Mouse (Mus musculus) heart, embryonic 15.5 days (tissue): ENCODE results near the gene Atrip. TPM values are rescaled to one million over a fixed set of nuclear protein-coding genes. Genes with fewer than 3 reads are reported as not detected.

Experiments
- ATAC-seq: fragments of 200-750 bp; cut with Nextera tagmentation; replicated peaks from 2 replicates; pipeline ENCODE4 v1.8.0; 2017; ENCODE audit warnings: low read depth, moderate TSS enrichment; ENCODE audit not compliant: insufficient number of reproducible peaks, insufficient read depth, low FRiP score
- H3K27ac ChIP-seq: fragments of 300-500 bp; sonication (generic); 2 replicates; pipeline ENCODE4 v1.5.1; 2015; ENCODE audit warnings: mild to moderate bottlenecking, inconsistent platforms
- H3K27me3 ChIP-seq: fragments of 300-500 bp; sonication (generic); 2 replicates; pipeline ENCODE4 v1.6.1; 2015; ENCODE audit warnings: inconsistent platforms
- H3K36me3 ChIP-seq: fragments of 300-500 bp; sonication (generic); 2 replicates; pipeline ENCODE4 v1.6.1; 2015; ENCODE audit warnings: mild to moderate bottlenecking, inconsistent platforms
- H3K4me1 ChIP-seq: fragments of 300-500 bp; sonication (generic); replicated peaks from 2 replicates; pipeline ENCODE4 v1.6.1; 2015; ENCODE audit warnings: inconsistent platforms
- H3K4me2 ChIP-seq: fragments of 300-500 bp; sonication (generic); 2 replicates; pipeline ENCODE4 v1.6.1; 2015; ENCODE audit warnings: inconsistent platforms, mild to moderate bottlenecking, moderate library complexity
- H3K4me3 ChIP-seq: fragments of 300-500 bp; sonication (generic); 2 replicates; pipeline ENCODE4 v1.5.1; 2015; ENCODE audit warnings: mild to moderate bottlenecking, inconsistent platforms
- H3K9ac ChIP-seq: fragments of 300-500 bp; sonication (generic); 2 replicates; pipeline ENCODE4 v1.6.1; 2015; ENCODE audit warnings: mild to moderate bottlenecking, inconsistent platforms
- H3K9me3 ChIP-seq: fragments of 300-500 bp; sonication (generic); replicated peaks from 2 replicates; pipeline ENCODE4 v1.6.1; 2016; ENCODE audit warnings: inconsistent platforms
- WGBS: fragments of 180-500 bp; shearing (Covaris S2); methylation state at CpG from one replicate; pipeline ENCODE4 v1.1.7; 2015; ENCODE audit warnings: mixed read lengths; 5-methylcytosine and 5-hydroxymethylcytosine counted together
- polyA plus RNA-seq: library from polyadenylated mRNA; unstranded; fragments of >200 nt; fragmentation: Nextera tagmentation; extraction: Ambion mirVana; gene quantifications from 2 replicates; pipeline ENCODE4 v1.2.1, GENCODE M21; 2015

Atrip gene
- polyA plus RNA-seq, 1 experiment from 2014 or later: 15.9 TPM

DNA sequence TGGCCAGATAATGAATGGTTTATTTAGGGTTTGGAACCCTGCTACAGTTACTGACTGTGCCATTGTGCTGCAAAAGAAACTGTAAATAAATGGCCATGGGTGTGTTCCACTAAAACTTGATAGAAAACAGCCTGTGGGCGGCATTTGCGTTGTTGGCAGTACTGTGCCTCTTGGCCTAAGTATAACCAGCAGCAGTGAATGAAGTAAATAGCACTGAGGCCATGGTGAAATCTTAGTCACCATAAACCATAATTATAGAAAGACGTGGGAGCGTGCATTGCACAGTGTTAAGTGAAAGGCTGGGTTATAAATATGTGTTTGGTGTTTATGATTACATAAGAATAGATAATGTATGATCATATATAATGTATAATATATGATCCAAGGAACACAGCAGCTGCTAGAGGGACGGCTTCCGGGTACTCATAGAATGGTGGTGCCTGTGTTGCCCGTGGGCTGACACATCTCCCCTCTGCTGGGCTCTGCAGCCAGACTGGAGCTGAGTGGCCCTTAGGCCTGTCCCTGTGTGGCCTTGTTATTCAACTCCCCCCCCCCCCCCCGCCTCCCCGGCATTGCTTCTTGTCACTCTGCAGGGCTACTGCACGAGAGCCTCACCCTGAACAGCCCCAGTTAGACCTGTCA, 64.8 kb downstream of the Atrip start:
- Histone ChIP-seq H3K36me3 (no peaks in the 10 kb centered on the region), H3K4me3 (no peak overlapping the region), H3K4me1 (peaks cover 11% of the 10 kb centered on the region), H3K27me3 (no peaks in the 10 kb centered on the region), H3K4me2 (no peak overlapping the region), H3K27ac (no peak overlapping the region), H3K9ac (no peak overlapping the region), H3K9me3 (no peaks in the 10 kb centered on the region)
- ATAC-seq: no peak
- WGBS: 64% methylated on average over 9 of the region's 10 CpGs

GRCm38 (mm10) chr9:109008081-109008480, 65.8 kb downstream of the Atrip start:
- Histone ChIP-seq H3K27me3 (no peaks in the 10 kb centered on the region), H3K4me1 (peaks cover 11% of the 10 kb centered on the region), H3K4me2 (no peak overlapping the region), H3K9me3 (no peaks in the 10 kb centered on the region), H3K4me3 (no peak overlapping the region), H3K36me3 (no peaks in the 10 kb centered on the region), H3K9ac (no peak overlapping the region), H3K27ac (no peak overlapping the region)
- ATAC-seq: no peak
- 69% methylated on average over 9 of the region's 9 CpGs for WGBS

Other genes starting within 250 kb of the Atrip start
- gene Celsr3, start 247.8 kb downstream of the Atrip start, polyA plus RNA-seq: 0.06 and 0.22 TPM in 2 replicates
- 5.5 and 6.9 TPM in 2 replicates for gene Slc26a6, start 220.8 kb downstream of the Atrip start, polyA plus RNA-seq
- gene Tmem89, start 159.5 kb downstream of the Atrip start, polyA plus RNA-seq: not detected in 2 replicates
- 885 and 887 TPM in 2 replicates for gene Uqcrc1, start 137.5 kb downstream of the Atrip start, polyA plus RNA-seq
- gene Col7a1, start 120.5 kb downstream of the Atrip start, polyA plus RNA-seq: 1.2 and 1.4 TPM in 2 replicates
- gene Ucn2, start 88.1 kb downstream of the Atrip start, polyA plus RNA-seq: not detected in 2 replicates
- gene Pfkfb4, start 82.3 kb downstream of the Atrip start, polyA plus RNA-seq: 3.3 and 5.4 TPM in 2 replicates
- gene Shisa5, start 35.6 kb downstream of the Atrip start, polyA plus RNA-seq: 64.9 and 86.2 TPM in 2 replicates
- 9.2 and 13.6 TPM in 2 replicates for gene Trex1, start 14.4 kb downstream of the Atrip start, polyA plus RNA-seq
- gene Ccdc51, start 8.4 kb upstream of the Atrip start, polyA plus RNA-seq: 14.2 and 14.3 TPM in 2 replicates
- 417 and 539 TPM in 2 replicates for gene Tma7, start 8.5 kb upstream of the Atrip start, polyA plus RNA-seq
- gene Plxnb1, start 21.3 kb upstream of the Atrip start, polyA plus RNA-seq: 6.3 and 10.3 TPM in 2 replicates
- not detected in 2 replicates for gene Fbxw21, start 87.9 kb upstream of the Atrip start, polyA plus RNA-seq
- not detected in 2 replicates for gene Fbxw13, start 121.9 kb upstream of the Atrip start, polyA plus RNA-seq
- gene Fbxw20, start 160.6 kb upstream of the Atrip start, polyA plus RNA-seq: not detected in 2 replicates
- not detected in 2 replicates for gene Fbxw14, start 213.6 kb upstream of the Atrip start, polyA plus RNA-seq